Mouse (Mus musculus): ENCODE results near the gene Cacna2d3. TPM values are rescaled to one million over a fixed set of nuclear protein-coding genes. Genes with fewer than 3 reads are reported as not detected.

Cacna2d3 gene
- polyA plus RNA-seq, 1 experiment from 2014 or later = 19.1 TPM

GRCm38 (mm10) chr14:29608761-29609160 is 112.9 kb downstream of the Cacna2d3 start:
- ATAC-seq (ENCODE audit: insufficient read depth, low FRiP score, low TSS enrichment) (no peak), DNase-seq (ENCODE audit: low spot score) (no peak)
- no peaks in the 10 kb centered on the region for H3K27me3 ChIP-seq (ENCODE audit: control insufficient read depth, insufficient read depth, low read length)
- no peaks in the 10 kb centered on the region for H3K36me3 ChIP-seq (ENCODE audit: control insufficient read depth, insufficient read depth, low read length)
- WGBS = 68% methylated on average over 6 of the region's 6 CpGs
- H3K4me3 ChIP-seq (ENCODE audit: low read depth, low read length) = no peak overlapping the region
- no peaks in the 10 kb centered on the region for H3K9me3 ChIP-seq (ENCODE audit: control insufficient read depth, low read length)
- no peak overlapping the region for H3K4me2 ChIP-seq (ENCODE audit: low read depth)
- H3K4me1 ChIP-seq (ENCODE audit: control insufficient read depth, insufficient read depth, low read length) = no peaks in the 10 kb centered on the region
- H3K9ac ChIP-seq (ENCODE audit: low read length) = no peak overlapping the region
- no peak overlapping the region for H3K27ac ChIP-seq (ENCODE audit: low read depth, low read length)

- H3K9me3 ChIP-seq (ENCODE audit: control insufficient read depth, low read length) = 0 out of 2 replicates have a peak, but pooled peaks cover 2% of the 10 kb centered on the region
- WGBS = 38% methylated on average over 8 of the region's 8 CpGs
- no peak for ATAC-seq (ENCODE audit: insufficient read depth, low FRiP score, low TSS enrichment)
- peaks cover 3% of the 10 kb centered on the region; the same call in 1 of the 2 replicates for H3K27me3 ChIP-seq (ENCODE audit: control insufficient read depth, insufficient read depth, low read length)
- H3K4me1 ChIP-seq (ENCODE audit: control insufficient read depth, insufficient read depth, low read length) = no peaks in the 10 kb centered on the region
- no peak overlapping the region for H3K27ac ChIP-seq (ENCODE audit: low read depth, low read length)
- no peak overlapping the region for H3K9ac ChIP-seq (ENCODE audit: low read length)
- no peaks in the 10 kb centered on the region for H3K36me3 ChIP-seq (ENCODE audit: control insufficient read depth, insufficient read depth, low read length)
- peak; percentile 19 for DNase-seq (ENCODE audit: low spot score)
- H3K4me2 ChIP-seq (ENCODE audit: low read depth) = no peak overlapping the region
- no peak overlapping the region for H3K4me3 ChIP-seq (ENCODE audit: low read depth, low read length)
These were observed 122.2 kb downstream of the Cacna2d3 start for GRCm38 (mm10) chr14:29599428-29599827.

DNA sequence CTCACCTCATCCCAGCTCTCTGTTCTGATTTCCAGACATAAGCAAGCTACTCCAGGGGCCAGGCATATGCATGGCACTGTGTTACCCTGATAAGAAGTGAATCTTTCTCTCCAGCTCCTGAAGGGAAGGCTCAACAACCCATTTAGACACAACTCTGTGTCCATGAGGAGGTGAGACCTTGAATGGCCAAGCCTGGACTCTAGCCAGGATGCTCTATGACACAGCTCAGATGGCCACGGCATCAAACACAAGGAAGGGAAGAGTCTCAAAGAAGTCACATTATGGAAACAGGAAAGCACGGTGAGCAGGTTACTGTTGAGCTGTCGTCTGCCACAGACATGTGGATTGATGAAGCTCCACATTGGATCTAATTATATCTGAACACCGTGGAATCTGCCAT is 128.8 kb downstream of the Cacna2d3 start:
- no peak overlapping the region for H3K9ac ChIP-seq (ENCODE audit: low read length)
- 90% methylated on average over 4 of the region's 4 CpGs for WGBS
- 0 out of 2 replicates have a peak, but pooled peaks cover 2% of the 10 kb centered on the region for H3K9me3 ChIP-seq (ENCODE audit: control insufficient read depth, low read length)
- H3K4me3 ChIP-seq (ENCODE audit: low read depth, low read length) = no peak overlapping the region
- H3K4me2 ChIP-seq (ENCODE audit: low read depth) = no peak overlapping the region
- no peaks in the 10 kb centered on the region for H3K36me3 ChIP-seq (ENCODE audit: control insufficient read depth, insufficient read depth, low read length)
- H3K27ac ChIP-seq (ENCODE audit: low read depth, low read length) = no peak overlapping the region
- DNase-seq (ENCODE audit: low spot score) (no peak), ATAC-seq (ENCODE audit: insufficient read depth, low FRiP score, low TSS enrichment) (no peak)
- no peaks in the 10 kb centered on the region for H3K27me3 ChIP-seq (ENCODE audit: control insufficient read depth, insufficient read depth, low read length)
- no peaks in the 10 kb centered on the region for H3K4me1 ChIP-seq (ENCODE audit: control insufficient read depth, insufficient read depth, low read length)

GRCm38 (mm10) chr14:29589628-29590027 is 132.0 kb downstream of the Cacna2d3 start:
- no peak overlapping the region for H3K4me2 ChIP-seq (ENCODE audit: low read depth)
- H3K4me3 ChIP-seq (ENCODE audit: low read depth, low read length) = no peak overlapping the region
- WGBS = 87% methylated on average over 9 of the region's 9 CpGs
- H3K27me3 ChIP-seq (ENCODE audit: control insufficient read depth, insufficient read depth, low read length) = no peaks in the 10 kb centered on the region
- ATAC-seq (ENCODE audit: insufficient read depth, low FRiP score, low TSS enrichment) (no peak), DNase-seq (ENCODE audit: low spot score) (no peak)
- no peak overlapping the region for H3K27ac ChIP-seq (ENCODE audit: low read depth, low read length)
- no peaks in the 10 kb centered on the region for H3K36me3 ChIP-seq (ENCODE audit: control insufficient read depth, insufficient read depth, low read length)
- no peaks in the 10 kb centered on the region for H3K4me1 ChIP-seq (ENCODE audit: control insufficient read depth, insufficient read depth, low read length)
- no peaks in the 10 kb centered on the region for H3K9me3 ChIP-seq (ENCODE audit: control insufficient read depth, low read length)
- no peak overlapping the region for H3K9ac ChIP-seq (ENCODE audit: low read length)

DNA sequence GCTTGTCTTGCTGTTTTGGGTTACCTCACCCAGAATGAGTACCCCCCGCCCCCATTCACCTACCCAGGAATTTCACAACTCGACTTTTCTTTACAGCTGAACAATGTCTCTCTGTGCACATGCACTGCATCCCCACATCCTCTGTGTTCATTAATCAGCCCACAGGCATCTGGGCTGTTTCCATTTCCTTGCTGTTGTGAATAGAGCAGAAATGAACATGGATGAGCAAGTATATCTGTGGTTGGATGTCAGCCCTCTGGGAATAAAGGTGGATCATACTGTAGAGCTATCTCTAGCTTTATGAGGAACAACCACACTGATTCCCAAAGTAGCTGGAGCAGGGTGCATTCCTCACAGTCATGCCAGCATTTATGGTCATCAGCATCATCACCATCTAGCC is 139.7 kb downstream of the Cacna2d3 start:
- Histone ChIP-seq H3K4me2 (ENCODE audit: low read depth) (no peak overlapping the region), H3K36me3 (ENCODE audit: control insufficient read depth, insufficient read depth, low read length) (no peaks in the 10 kb centered on the region), H3K27me3 (ENCODE audit: control insufficient read depth, insufficient read depth, low read length) (no peaks in the 10 kb centered on the region), H3K27ac (ENCODE audit: low read depth, low read length) (no peak overlapping the region), H3K9ac (ENCODE audit: low read length) (no peak overlapping the region), H3K4me3 (ENCODE audit: low read depth, low read length) (no peak overlapping the region), H3K4me1 (ENCODE audit: control insufficient read depth, insufficient read depth, low read length) (no peaks in the 10 kb centered on the region), H3K9me3 (ENCODE audit: control insufficient read depth, low read length) (no peaks in the 10 kb centered on the region)
- DNase-seq (ENCODE audit: low spot score) (no peak), ATAC-seq (ENCODE audit: insufficient read depth, low FRiP score, low TSS enrichment) (no peak)
- WGBS = 83% methylated on average over 2 of the region's 2 CpGs

- Histone ChIP-seq H3K9ac (ENCODE audit: low read length) (no peak overlapping the region), H3K4me1 (ENCODE audit: control insufficient read depth, insufficient read depth, low read length) (no peaks in the 10 kb centered on the region), H3K27me3 (ENCODE audit: control insufficient read depth, insufficient read depth, low read length) (no peaks in the 10 kb centered on the region), H3K27ac (ENCODE audit: low read depth, low read length) (no peak overlapping the region), H3K9me3 (ENCODE audit: control insufficient read depth, low read length) (no peaks in the 10 kb centered on the region), H3K36me3 (ENCODE audit: control insufficient read depth, insufficient read depth, low read length) (no peaks in the 10 kb centered on the region), H3K4me3 (ENCODE audit: low read depth, low read length) (no peak overlapping the region), H3K4me2 (ENCODE audit: low read depth) (no peak overlapping the region)
- ATAC-seq (ENCODE audit: insufficient read depth, low FRiP score, low TSS enrichment) (no peak), DNase-seq (ENCODE audit: low spot score) (no peak)
- 77% methylated on average over 1 of the region's 1 CpGs for WGBS
These were observed 143.9 kb downstream of the Cacna2d3 start for GRCm38 (mm10) chr14:29577786-29578185.

DNA sequence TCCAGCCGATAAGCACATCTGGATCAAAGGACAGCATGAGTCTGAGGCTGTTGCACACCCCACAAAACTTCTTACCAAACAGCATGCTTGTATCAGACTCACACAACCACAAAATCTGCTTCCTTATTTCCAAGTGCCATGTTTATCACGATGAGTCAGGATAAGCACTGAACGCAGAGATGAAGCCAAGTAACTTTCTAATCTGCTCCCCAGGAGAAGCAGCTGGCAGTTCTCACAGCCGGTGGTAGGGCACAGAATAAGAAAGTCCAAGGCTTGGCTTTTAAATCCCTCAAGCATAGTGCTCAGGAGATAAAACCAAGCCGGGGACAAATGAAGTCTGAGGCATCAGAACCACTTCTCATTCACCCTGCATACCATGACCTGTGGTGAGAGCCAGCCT is 146.1 kb downstream of the Cacna2d3 start:
- Histone ChIP-seq H3K27me3 (ENCODE audit: control insufficient read depth, insufficient read depth, low read length) (no peaks in the 10 kb centered on the region), H3K27ac (ENCODE audit: low read depth, low read length) (no peak overlapping the region), H3K9ac (ENCODE audit: low read length) (no peak overlapping the region), H3K4me1 (ENCODE audit: control insufficient read depth, insufficient read depth, low read length) (no peaks in the 10 kb centered on the region), H3K36me3 (ENCODE audit: control insufficient read depth, insufficient read depth, low read length) (no peaks in the 10 kb centered on the region), H3K4me3 (ENCODE audit: low read depth, low read length) (no peak overlapping the region), H3K4me2 (ENCODE audit: low read depth) (no peak overlapping the region), H3K9me3 (ENCODE audit: control insufficient read depth, low read length) (no peaks in the 10 kb centered on the region)
- DNase-seq (ENCODE audit: low spot score) = no peak
- ATAC-seq (ENCODE audit: insufficient read depth, low FRiP score, low TSS enrichment) = no peak
- WGBS = 86% methylated on average over 5 of the region's 5 CpGs

DNA sequence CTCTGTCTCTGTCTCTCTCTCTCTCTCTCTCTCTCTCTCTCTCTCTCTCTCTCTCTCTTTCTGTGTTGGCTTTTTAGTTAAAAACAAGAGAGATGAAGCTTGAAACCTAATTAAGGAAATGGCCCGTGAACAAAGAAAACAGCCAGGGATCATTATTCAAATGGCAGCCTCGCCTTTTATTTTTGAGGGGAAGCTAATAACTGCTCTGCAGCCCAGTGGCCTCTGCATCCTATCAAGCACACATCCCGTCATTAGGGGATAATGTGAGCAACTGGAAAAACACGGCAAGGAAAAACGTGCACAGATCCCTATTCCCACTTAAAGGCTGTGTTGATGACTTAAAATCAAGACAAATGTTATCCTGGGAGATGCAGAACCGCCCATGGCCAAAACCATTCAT is 159.0 kb downstream of the Cacna2d3 start:
- Histone ChIP-seq H3K4me2 (ENCODE audit: low read depth) (no peak overlapping the region), H3K4me3 (ENCODE audit: low read depth, low read length) (no peak overlapping the region), H3K9ac (ENCODE audit: low read length) (no peak overlapping the region), H3K27ac (ENCODE audit: low read depth, low read length) (0 out of 2 replicates have a peak overlapping the region, but pooled peaks have one; percentile 4), H3K4me1 (ENCODE audit: control insufficient read depth, insufficient read depth, low read length) (no peaks in the 10 kb centered on the region), H3K27me3 (ENCODE audit: control insufficient read depth, insufficient read depth, low read length) (no peaks in the 10 kb centered on the region), H3K9me3 (ENCODE audit: control insufficient read depth, low read length) (no peaks in the 10 kb centered on the region), H3K36me3 (ENCODE audit: control insufficient read depth, insufficient read depth, low read length) (no peaks in the 10 kb centered on the region)
- 12% methylated on average over 6 of the region's 6 CpGs for WGBS
- DNase-seq (ENCODE audit: low spot score) (peak; percentile 40), ATAC-seq (ENCODE audit: insufficient read depth, low FRiP score, low TSS enrichment) (no peak)

DNA sequence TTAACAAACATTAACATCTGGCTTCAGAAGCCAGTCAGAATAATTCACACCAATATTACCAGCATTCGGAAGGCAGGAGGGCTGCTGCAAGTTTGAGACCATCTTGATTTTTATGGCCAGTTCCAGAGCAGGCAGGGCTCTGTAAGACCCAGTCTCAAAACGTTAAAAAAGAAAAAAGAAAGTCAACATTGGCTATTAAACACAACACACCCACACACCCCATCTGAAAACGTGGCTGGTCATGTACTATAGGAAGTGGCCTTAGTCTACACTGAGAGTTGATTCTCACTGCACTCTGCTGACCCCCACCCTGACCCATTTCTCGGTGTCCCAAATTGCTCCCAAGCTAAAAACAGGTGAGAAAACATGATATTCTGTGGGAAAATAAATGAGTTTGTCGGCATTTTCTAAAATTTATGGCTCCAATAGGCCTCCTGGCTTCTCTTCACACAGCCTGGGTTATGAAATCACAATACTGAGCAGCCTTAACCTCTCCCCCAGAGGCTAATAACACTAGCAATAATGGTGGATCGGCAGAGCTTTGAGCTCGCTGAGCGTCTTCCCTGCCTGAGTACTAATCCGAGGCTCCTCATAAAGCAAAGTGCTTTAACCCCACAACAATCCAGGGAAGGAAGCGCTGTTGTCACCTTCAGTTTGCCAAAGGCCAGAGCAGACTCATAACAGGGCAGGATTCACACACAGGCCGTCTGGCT is 160.4 kb downstream of the Cacna2d3 start:
- DNase-seq (ENCODE audit: low spot score) = no peak
- H3K27ac ChIP-seq (ENCODE audit: low read depth, low read length) = peak overlapping the region; percentile 11; the same call in 1 of the 2 replicates

More for the DNA sequence above, 160.4 kb downstream of the Cacna2d3 start:
- no peaks in the 10 kb centered on the region for H3K9me3 ChIP-seq (ENCODE audit: control insufficient read depth, low read length)
- ATAC-seq (ENCODE audit: insufficient read depth, low FRiP score, low TSS enrichment) = no peak
- H3K4me2 ChIP-seq (ENCODE audit: low read depth) = no peak overlapping the region
- H3K4me3 ChIP-seq (ENCODE audit: low read depth, low read length) = no peak overlapping the region
- H3K36me3 ChIP-seq (ENCODE audit: control insufficient read depth, insufficient read depth, low read length) = no peaks in the 10 kb centered on the region
- H3K4me1 ChIP-seq (ENCODE audit: control insufficient read depth, insufficient read depth, low read length) = no peaks in the 10 kb centered on the region
- no peaks in the 10 kb centered on the region for H3K27me3 ChIP-seq (ENCODE audit: control insufficient read depth, insufficient read depth, low read length)
- 51% methylated on average over 11 of the region's 11 CpGs for WGBS
- no peak overlapping the region for H3K9ac ChIP-seq (ENCODE audit: low read length)

Data from neural tube, embryonic 11.5 days (tissue).